Mouse (Mus musculus) embryonic fibroblast, embryonic 13.5 days (primary cell): ENCODE measurements around the gene Rnf181. TPM values are rescaled to one million over a fixed set of nuclear protein-coding genes. Genes with fewer than 3 reads are reported as not detected.

Experiments used
- H3K27ac ChIP-seq: 2 replicates; pipeline ENCODE4 v1.5.1; 2012; ENCODE audit warnings: low read length, control low read depth, inconsistent platforms; ENCODE audit not compliant: insufficient read depth
- H3K4me1 ChIP-seq: 2 replicates; pipeline ENCODE4 v1.6.1; 2011; ENCODE audit warnings: low read length; ENCODE audit not compliant: control insufficient read depth, insufficient read depth
- H3K4me3 ChIP-seq: 2 replicates; pipeline ENCODE4 v1.5.1; 2011; ENCODE audit warnings: mild to moderate bottlenecking, control low read depth, low read length; ENCODE audit not compliant: insufficient read depth
- CTCF ChIP-seq: IDR thresholded peaks from 2 replicates; pipeline ENCODE4 v1.5.1; 2011; ENCODE audit warnings: mild to moderate bottlenecking, control low read depth, low read length, moderate library complexity, borderline replicate concordance; ENCODE audit not compliant: insufficient read depth
- POLR2A ChIP-seq: IDR thresholded peaks from 2 replicates; pipeline ENCODE4 v1.6.1; 2011; ENCODE audit warnings: low read depth, mild to moderate bottlenecking, control low read depth, low read length, moderate library complexity
- polyA plus RNA-seq: library from polyadenylated mRNA; stranded (reverse); fragments of >200 nt; gene quantifications from 2 replicates; pipeline ENCODE4 v1.2.4, GENCODE M21; 2011; ENCODE audit warnings: low read depth; ENCODE audit not compliant: missing spikeins, insufficient read length

Rnf181 gene
- polyA plus RNA-seq, 1 experiment: 80.0 TPM

GRCm38 (mm10) chr6:72356001-72356532 is 10.7 kb downstream of the Rnf181 start:
- no peak overlapping the region for H3K27ac ChIP-seq
- peaks cover 15% of the 10 kb centered on the region for H3K4me1 ChIP-seq
- no peak for TF ChIP-seq CTCF
- no peak for TF ChIP-seq POLR2A
- H3K4me3 ChIP-seq: peak overlapping the region; percentile 64

- H3K4me1 ChIP-seq: peaks cover 15% of the 10 kb centered on the region
- peak within 1 kb of the TSS; percentile 64 for H3K4me3 ChIP-seq
- H3K27ac ChIP-seq: peak within 1 kb of the TSS; percentile 48
- TF ChIP-seq CTCF: no peak
- TF ChIP-seq POLR2A: peak; percentile 31
Observed at GRCm38 (mm10) chr6:72355066-72355911, 11.5 kb downstream of the Rnf181 start, which contains the start of gene Tmem150a. Gene Tmem150a (plus strand): TSS chr6:72355447.

GRCm38 (mm10) chr6:72354025-72354424 is 12.7 kb downstream of the Rnf181 start:
- Histone ChIP-seq H3K4me3 (no peak overlapping the region), H3K4me1 (peaks cover 15% of the 10 kb centered on the region), H3K27ac (no peak overlapping the region)
- TF ChIP-seq CTCF: no peak

GRCm38 (mm10) chr6:72352636-72353405 is 13.9 kb downstream of the Rnf181 start:
- peaks cover 18% of the 10 kb centered on the region for H3K4me1 ChIP-seq

GRCm38 (mm10) chr6:72350214-72350613 is 16.5 kb downstream of the Rnf181 start:
- TF ChIP-seq CTCF: no peak
- no peak for TF ChIP-seq POLR2A
- peaks cover 14% of the 10 kb centered on the region for H3K4me1 ChIP-seq
- no peak overlapping the region for H3K4me3 ChIP-seq
- no peak overlapping the region for H3K27ac ChIP-seq

More at GRCm38 (mm10) chr6:72352636-72353405, 13.9 kb downstream of the Rnf181 start:
- Histone ChIP-seq H3K4me3 (no peak overlapping the region), H3K27ac (peak overlapping the region; percentile 50; the same call in 1 of the 2 replicates)
- TF ChIP-seq CTCF: no peak
- no peak for TF ChIP-seq POLR2A

- TF ChIP-seq CTCF: no peak
- TF ChIP-seq POLR2A: no peak
- H3K27ac ChIP-seq: no peak overlapping the region
- H3K4me1 ChIP-seq: peaks cover 16% of the 10 kb centered on the region
- H3K4me3 ChIP-seq: peak overlapping the region; percentile 78; the same call in 1 of the 2 replicates
Observed at GRCm38 (mm10) chr6:72348411-72348810, 18.3 kb downstream of the Rnf181 start.

- Histone ChIP-seq H3K4me1 (peaks cover 11% of the 10 kb centered on the region), H3K4me3 (peak within 1 kb of the TSS; percentile 78), H3K27ac (peak within 1 kb of the TSS; percentile 11)
- TF ChIP-seq CTCF: 0 out of 2 replicates have a peak, but pooled peaks have one; percentile 8
- peak; percentile 69 for TF ChIP-seq POLR2A
Observed at GRCm38 (mm10) chr6:72347166-72347941, 19.4 kb downstream of the Rnf181 start, which contains the start of gene 0610030E20Rik. Gene 0610030E20Rik (plus strand): TSS chr6:72347317.

- peaks cover 6% of the 10 kb centered on the region for H3K4me1 ChIP-seq
- no peak overlapping the region for H3K4me3 ChIP-seq
- no peak for TF ChIP-seq POLR2A
- TF ChIP-seq CTCF: no peak
- no peak overlapping the region for H3K27ac ChIP-seq
Observed at GRCm38 (mm10) chr6:72346261-72346660, 20.5 kb downstream of the Rnf181 start.

- no peak; the same call in 1 of the 2 replicates for TF ChIP-seq POLR2A
- no peak for TF ChIP-seq CTCF
- Histone ChIP-seq H3K4me1 (peaks cover 6% of the 10 kb centered on the region), H3K27ac (peak overlapping the region; percentile 79; the same call in 1 of the 2 replicates), H3K4me3 (no peak overlapping the region)
Observed at GRCm38 (mm10) chr6:72345633-72346032, 21.1 kb downstream of the Rnf181 start.
